Mouse (Mus musculus) gastrocnemius, postnatal 25 days (tissue): ENCODE results near the gene Gab3. TPM values are rescaled to one million over a fixed set of nuclear protein-coding genes. Genes with fewer than 3 reads are reported as not detected.
"Not testable (repeated sequence)": the region's sequence is repeated elsewhere in the genome, so short reads cannot be mapped to it uniquely, and the experiment has no call there.

Source experiments
- DNase-seq: peaks from one replicate; pipeline ENCODE4 v3.0.0; 2022
- total RNA-seq, 2 experiments: library from RNA; stranded (reverse); gene quantifications; 1 replicate in 1 of 2; 2 replicates in 1 of 2; pipeline ENCODE4 v1.2.3; 2021

Gene Gab3
- total RNA-seq, 2 experiments from 2014 or later, result 0.84 to 1.1 TPM

- DNase-seq, result not testable (repeated sequence)
These were observed 51.2 kb downstream of the Gab3 start for GRCm38 (mm10) chrX:75034054-75034453.

- no peak for DNase-seq
These were observed 101.5 kb downstream of the Gab3 start for GRCm38 (mm10) chrX:74983734-74984133.

GRCm38 (mm10) chrX:74962899-74963298, 122.4 kb downstream of the Gab3 start:
- DNase-seq, result not testable (repeated sequence)

DNA sequence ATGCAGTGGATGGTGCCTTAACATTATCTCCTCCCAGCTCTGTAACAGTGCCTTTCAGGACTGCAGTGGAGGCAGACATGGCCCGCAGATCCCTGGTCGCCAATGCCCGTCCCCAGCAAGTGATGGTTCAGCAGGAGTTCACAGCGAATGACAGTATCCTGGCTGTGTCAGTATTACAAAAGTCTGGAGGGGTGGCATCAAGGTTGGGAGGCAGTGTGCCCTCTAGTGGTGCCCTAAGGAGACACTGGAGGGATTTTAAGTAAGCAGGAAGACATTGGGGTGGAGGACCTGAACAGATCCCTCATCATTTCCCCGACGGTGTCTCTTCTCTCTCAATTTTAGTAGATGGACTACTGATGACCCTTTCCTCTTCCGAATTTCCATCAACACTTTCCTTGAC, 126.1 kb downstream of the Gab3 start:
- DNase-seq, result not testable (repeated sequence)

Other genes starting within 250 kb of the Gab3 start
- gene Gm5936, start 248.3 kb downstream of the Gab3 start, total RNA-seq, result not detected
- gene Dkc1, start 10.4 kb upstream of the Gab3 start, total RNA-seq, result 10 to 100 TPM; 24.4 to 26.2 TPM
- 10 to 100 TPM; 12.8 to 17.8 TPM for gene Mpp1, start 45.6 kb upstream of the Gab3 start, total RNA-seq
- gene Smim9, start 78.3 kb upstream of the Gab3 start, total RNA-seq, result not detected